Mouse (Mus musculus): Measurements from ENCODE around the gene Arl1. TPM values are rescaled to one million over a fixed set of nuclear protein-coding genes. Genes with fewer than 3 reads are reported as not detected.
"Not testable (repeated sequence)": the region's sequence is repeated elsewhere in the genome, so short reads cannot be mapped to it uniquely, and the experiment has no call there.

Gene Arl1
- total RNA-seq, 2 experiments from 2014 or later, result 98.2 to 102 TPM

DNA sequence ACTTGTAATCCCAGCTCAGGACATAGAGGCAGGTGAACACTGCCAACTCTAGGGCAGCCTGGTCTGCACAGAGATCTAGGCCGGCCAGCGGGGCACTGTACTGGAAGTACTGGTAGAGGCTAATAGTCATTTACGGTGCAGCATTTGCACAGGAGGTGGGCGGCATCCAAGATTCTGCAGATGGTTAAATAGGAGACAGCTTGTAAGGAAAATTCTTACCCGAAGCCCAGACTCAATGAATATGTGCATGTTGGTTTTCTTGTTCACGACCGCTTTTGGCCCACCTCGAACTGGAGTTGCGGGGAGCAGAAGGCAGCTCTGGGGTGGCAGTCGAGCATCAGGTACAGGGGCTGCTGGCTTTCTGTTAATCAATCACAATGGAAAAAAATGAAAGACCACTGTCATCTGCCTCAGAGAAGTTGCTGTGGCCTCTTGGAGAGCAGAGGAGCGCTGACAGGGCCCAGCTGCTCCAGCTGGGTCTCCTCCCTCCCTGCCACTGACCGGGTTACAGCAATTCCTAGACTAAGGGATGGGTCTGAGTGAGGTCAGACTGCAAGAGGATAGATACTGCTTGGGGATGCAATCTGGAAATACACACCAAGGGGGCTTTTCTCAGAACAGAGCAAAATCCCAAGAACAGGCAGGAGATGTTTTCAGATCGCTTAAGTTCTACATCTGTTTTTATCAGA is 31.0 kb downstream of the Arl1 start:
- DNase-seq (ENCODE audit: low spot score in 2 of 2), result no peak

DNA sequence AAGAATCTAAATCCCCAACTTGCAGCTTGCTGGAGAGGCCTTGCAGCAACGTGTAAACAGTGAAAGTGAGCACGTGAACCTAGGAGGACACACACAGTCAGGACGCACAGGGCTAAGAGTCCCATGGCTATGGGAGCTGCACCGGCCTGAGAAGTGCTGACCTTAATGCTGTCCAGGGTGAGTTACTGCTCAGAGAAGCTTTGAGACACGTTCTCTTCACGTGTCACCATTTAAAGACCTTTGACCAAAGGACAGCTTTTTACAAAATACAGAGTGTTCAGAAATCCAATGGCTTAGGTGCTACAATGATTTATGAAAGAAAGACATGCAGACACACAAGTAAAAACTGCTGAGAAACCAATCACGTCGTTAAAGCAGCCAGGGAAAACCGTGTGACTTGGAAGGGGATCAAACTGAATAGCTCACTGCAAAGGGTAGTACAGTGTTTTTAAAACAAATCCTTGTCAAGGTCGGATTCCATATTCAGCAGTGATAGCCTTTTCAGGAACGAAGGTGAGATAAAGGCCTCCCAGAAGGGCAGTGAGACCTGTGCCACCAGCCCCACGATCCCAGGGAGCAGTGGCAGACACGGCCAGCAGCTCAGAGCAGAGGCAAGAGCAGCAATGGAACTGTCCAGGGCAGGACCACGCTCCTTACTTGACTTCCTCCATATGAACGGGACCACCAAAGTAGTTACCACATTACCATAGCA is 34.9 kb downstream of the Arl1 start:
- no peak for DNase-seq (ENCODE audit: low spot score in 2 of 2)

DNA sequence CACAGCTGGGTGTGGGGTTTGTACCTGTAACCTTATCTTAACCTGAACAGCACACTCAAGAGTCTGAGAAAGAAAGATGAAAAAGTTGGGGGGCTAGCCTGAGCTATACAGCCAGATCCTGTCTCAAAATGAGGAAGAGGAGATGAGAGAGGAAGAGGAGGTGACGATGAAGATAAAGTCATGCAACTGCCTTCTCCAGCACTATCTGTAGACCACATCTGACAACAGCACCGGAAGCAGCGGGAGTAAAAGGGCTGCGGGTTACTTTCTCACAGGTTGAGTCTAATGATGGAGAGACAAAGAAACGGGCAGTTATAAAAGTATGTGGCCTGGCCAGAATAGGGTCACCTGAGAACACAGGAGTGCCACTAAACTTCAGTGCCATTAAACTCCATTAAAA is 38.3 kb downstream of the Arl1 start:
- DNase-seq (ENCODE audit: low spot score in 2 of 2), result no peak

DNA sequence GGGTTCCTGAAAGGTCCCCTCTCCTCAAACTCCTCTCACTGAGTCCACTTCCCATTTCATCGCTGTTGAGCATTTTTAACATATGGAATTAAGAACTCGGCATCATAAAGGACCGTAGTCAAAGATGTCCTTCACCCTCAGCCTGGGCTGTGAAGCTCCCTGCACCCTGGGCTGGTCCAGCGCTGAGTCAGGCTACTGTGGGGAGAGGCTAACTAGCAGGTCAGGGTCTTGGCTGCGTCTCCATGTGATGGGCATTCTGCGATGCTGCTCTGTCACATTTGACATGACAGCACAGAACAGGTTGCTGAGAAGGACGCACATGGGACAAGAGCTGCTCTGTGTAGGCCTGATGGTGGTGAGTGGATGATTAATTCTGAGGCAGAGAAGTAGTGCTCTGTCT is 39.0 kb downstream of the Arl1 start:
- DNase-seq (ENCODE audit: low spot score in 2 of 2), result no peak

DNA sequence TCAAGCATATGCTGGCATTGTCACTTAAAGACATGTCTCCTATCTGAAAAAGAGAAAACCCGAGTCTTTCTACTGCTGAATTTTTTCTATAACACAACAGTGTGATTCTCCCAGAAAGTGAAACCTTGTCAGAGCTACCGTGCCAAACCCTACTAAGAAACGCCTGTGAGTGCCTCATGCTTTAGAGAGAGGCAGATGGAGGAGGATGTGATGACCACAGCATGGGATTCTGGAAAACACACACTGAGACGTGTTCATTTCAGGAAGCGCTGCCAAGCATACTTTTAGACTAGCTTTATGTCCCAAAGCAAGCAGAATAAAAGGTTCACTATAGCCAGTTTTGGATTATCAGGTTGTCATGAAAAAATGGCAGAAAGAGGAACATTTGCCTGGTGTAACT is 42.3 kb downstream of the Arl1 start:
- not testable (repeated sequence) for DNase-seq (ENCODE audit: low spot score in 2 of 2)

DNA sequence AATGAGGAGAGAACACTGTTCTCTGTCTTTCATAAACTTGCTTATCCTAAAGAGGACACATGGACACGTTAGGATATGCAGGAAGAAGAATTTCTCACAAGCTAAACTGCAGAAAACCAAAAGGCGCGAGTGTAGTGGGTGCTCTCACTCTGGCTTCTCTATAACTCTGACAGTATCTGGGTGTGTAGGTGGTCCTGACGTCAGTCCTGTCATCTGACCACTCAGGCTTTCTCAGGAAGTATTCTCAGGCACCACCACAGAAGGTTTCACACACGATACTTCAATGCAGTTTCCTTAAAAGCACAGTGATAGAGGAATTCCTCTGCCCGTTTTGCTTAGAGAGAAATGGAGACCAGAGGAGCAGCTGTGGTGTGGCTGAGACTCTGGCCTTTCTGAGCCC is 45.5 kb downstream of the Arl1 start:
- DNase-seq (ENCODE audit: low spot score in 2 of 2), result no peak

DNA sequence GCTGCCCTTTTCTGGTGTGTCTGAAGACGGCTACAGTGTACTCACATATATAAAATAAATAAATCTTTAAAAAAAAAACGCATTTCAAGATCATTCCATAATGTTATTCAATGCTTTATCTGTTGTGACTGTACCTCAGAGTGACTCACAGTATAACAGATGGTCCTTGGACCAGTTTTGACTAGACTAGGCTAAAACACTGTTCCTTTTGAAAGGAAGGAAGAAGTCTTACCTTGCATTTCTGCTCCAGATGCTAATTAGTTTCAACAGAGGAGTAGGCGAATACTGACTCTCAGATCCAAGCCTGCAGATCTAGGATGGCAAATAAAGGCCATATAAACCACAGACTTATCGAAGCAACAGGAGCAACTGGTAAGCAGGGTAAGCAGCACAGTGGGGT is 50.1 kb downstream of the Arl1 start:
- DNase-seq (ENCODE audit: low spot score in 2 of 2), result no peak

DNA sequence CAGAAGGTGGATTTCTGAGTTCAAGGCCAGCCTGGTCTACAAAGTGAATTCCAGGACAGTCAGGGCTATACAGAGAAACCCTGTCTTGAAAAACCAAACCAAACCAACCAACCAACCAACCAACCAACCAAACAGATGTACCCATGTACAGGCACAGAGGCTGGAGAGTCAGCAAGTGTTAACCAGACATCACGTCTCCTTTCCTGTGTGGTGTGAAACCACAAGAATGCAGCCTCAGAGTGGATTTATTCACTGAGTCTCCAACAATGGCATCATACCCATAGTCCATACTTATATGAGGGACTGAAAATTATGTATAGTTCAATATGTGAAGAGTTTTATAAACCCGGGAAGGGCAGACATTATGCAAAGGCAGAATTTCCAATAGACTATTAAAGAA is 52.5 kb downstream of the Arl1 start:
- DNase-seq (ENCODE audit: low spot score in 2 of 2), result not testable (repeated sequence)

DNA sequence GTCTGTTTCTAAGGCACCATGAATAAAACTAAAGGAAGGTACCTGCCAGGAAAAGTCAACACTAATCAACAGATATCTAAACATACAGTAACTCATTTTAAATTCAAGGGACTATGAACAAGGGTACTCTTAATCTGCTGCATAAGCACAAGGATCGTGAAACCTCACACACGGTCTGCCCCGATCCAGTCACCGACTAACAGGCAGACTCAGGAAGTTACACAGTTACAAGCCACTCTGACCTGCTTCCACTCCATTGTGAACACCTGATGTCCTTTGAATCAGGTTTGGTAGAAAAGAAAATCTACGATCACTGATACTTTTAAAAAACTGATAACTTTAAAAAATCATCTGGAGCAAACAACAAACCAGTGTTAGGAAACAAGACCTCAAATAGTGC is 53.3 kb downstream of the Arl1 start:
- DNase-seq (ENCODE audit: low spot score in 2 of 2), result no peak

DNA sequence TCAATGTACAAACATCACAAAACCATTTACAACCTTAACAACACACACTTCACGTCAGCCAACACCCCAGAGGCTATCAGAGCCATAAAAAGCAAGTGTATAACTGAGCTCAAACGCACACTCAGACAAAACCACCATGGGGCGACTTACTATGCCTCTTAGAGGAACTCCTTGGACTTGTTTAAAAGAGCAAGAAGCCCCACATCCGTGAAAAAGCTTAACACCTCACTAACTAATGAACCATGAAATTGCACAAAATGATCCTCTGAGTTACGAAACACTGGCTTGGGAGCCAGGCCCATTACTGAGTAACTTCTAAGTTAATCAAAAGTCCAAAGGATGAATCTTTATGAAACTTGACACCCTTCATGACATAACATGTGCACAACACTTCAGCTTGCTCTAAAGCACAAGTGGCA is 53.9 kb downstream of the Arl1 start:
- no peak for DNase-seq (ENCODE audit: low spot score in 2 of 2)

DNA sequence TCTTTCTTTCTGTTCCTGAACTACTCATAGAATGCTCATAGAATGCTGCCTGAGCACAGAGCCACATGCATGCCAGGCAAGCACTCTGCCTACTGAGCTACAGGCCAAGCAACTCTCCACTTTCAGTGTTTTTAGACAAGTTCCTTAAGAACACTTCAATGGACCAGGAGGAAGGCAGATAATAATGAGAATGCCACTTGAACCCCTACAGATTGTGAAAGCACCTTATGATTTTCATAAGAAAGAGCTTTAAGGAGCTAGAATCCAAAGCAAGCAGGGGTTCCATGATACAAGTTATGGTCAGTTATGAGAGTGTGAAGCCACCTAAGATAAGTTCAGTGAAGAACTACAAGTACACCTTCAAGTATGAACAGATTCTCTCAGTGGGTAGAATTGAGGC is 63.0 kb downstream of the Arl1 start:
- DNase-seq (ENCODE audit: low spot score in 2 of 2), result no peak

Other genes starting within 250 kb of the Arl1 start
- 10 to 100 TPM; 69.5 to 74.7 TPM for gene Chpt1, start 226.8 kb upstream of the Arl1 start, total RNA-seq (2021)
- 10 to 100 TPM; 28.9 to 88.8 TPM for gene Mybpc1, start 125.7 kb upstream of the Arl1 start, total RNA-seq (2021)
- gene Spic, start 45.8 kb upstream of the Arl1 start, total RNA-seq (2021), result 1 to 10 TPM; 3.4 to 4.8 TPM
- 10 to 100 TPM; 28.7 to 30.6 TPM for gene Utp20, start 95.9 kb downstream of the Arl1 start, total RNA-seq (2021)
- gene Slc5a8, start 155.1 kb downstream of the Arl1 start, total RNA-seq (2021), result 1 to 10 TPM in 1 of 2 experiments, under 1 TPM in 1; 0.17 to 2.2 TPM